Mouse (Mus musculus): ENCODE data around the gene Rims1. TPM values are rescaled to one million over a fixed set of nuclear protein-coding genes. Genes with fewer than 3 reads are reported as not detected.

Gene Rims1
- total RNA-seq, 4 experiments from 2014 or later, result 0.22 to 0.30 (median 0.22) TPM; not detected in 1

DNA sequence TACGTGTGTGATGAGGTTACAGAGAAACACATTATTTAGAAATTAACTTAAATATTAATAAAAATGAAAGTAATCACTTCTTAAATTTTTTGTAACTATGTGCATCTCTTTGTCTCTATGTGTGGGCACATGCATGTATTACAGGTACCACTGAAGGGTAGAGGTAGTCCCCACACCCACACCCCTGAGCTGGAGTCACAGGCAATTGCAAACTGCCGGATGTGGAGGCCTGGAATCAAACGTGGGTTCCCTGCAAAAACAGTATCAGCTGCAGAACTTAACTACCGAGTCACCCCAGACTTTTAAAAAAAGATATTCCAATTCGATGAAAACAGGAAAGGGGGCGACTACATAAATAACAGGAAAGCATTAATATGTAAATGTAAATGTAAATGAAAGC, 428.7 kb downstream of the Rims1 start:
- DNase-seq (ENCODE audit: low spot score), result no peak

DNA sequence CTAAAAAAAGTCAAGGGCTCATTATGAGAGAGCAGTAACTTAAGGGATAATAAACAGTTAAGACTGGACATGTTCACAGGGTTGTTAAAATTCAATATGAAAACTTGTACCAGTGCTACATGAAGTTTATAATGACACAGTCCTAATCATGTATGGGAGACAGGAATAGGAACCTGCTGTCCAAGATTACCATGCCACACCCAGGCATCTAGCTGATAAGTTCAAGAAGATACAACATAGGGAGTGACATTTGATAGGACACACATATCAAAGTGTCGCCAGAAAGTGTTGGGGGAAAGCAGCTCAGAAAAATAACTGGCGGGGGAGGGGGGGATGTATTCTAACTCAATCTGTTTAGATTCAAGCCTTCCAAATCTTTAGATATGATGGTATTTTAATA, 449.6 kb downstream of the Rims1 start:
- no peak for DNase-seq (ENCODE audit: low spot score)

DNA sequence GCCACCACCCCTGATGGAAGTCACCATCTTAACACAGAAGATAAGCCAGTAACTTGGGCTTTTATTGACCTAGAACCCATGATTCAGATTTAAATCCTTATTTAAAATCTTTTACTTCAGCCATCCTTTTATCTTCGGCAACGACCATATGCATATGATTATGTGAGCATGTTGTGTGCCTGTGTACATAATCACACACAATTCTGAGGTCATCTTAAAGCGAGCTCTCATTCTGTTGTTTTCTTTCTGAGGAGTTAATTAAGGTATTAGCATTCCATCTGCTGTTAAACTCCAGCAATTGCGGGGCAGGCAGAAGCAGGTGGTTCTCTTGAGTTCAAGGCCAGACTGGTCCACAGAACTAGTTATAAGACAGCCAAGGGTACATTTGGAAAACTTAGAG, 452.1 kb downstream of the Rims1 start:
- no peak for DNase-seq (ENCODE audit: low spot score)

DNA sequence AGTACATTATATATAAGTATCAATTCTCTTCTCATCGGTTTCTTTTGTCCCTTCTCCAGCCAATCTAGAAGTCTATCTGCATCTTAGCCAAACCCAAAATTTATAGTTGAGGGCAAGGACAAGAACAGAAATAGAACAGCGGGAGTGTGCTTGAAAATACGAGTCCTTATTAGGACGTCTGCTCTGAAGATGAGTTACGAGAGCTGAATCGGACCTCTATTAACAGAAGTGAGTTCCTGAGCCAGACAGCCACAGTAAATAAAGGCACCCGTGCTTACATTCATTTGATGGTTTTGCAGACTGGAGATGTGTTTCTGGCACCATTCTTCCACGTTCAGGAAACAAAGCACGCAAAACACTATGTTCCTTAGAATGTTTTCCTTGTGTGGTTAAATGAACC, 466.9 kb downstream of the Rims1 start:
- no peak for DNase-seq (ENCODE audit: low spot score)

DNA sequence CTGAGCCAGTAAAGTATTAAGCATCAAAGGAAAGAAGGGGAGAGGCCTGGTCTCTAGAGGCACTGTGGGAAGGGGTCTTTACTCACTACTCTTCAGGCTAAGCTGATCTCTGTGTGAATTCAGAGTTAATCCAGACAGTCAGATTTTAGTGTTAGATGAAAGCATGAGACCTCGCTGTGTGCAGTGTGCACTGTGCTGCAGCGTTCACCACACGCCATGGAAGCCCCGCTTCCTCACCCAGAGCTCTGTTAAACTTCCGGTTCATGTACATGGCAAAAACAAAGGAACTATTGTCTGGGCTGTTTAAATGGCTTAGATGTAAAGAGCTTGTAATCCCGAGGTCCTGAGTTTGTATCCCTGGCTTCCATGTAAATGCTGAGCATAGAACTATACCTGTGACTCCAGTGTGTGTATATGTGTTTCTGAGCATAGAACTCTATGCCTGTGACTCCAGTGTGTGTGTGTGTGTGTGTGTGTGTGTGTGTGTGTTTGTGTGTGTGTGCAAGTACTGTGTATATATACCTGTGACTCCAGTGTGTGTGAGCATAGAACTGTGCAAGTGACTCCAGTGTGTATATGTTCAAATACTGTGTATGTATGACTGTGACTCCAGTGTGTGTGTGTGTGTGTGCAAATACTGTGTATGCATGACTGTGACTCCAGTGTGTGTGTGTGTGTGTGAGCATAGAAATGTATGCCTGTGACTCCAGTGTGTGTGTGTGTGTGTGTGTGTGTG, 484.7 kb downstream of the Rims1 start:
- DNase-seq (ENCODE audit: low spot score), result no peak

DNA sequence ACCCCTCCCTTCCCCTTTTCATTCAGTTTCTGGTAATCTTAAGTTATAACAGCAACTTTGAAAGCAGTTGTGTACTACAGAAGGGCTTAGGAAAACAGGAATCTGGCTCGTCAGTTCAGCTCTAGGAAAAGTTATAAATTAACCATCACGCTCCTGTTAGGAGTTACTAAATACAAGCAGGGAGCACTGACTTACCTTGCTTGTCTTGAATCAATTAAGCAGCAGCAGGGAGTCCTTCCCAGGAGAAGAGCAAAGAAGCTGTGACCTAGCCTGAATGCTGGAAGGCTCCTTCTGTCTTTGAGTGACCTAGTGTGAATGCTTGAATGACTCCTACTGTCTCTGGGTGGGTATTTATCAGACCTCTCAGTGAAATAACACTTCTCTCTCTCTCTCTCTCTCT, 490.3 kb downstream of the Rims1 start:
- no peak for DNase-seq (ENCODE audit: low spot score)

DNA sequence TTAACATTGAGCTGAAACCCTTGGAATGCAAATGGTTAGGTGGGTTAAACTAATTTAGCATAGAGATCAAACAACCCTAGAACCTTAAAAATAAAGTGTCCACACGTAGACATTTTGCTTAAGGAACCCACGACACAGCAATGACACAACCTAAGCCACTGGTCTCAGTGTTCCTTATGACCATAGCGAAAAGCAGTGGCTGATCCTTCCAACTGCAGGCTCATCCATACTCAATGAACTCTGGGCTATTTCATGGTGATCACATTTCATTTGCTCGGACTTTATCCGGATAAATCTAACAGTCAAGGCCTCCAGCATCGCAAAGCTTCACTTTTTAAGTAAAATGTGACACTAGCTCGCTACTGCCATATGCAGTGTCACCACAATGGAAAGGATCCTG, 494.3 kb downstream of the Rims1 start:
- DNase-seq (ENCODE audit: low spot score), result no peak

DNA sequence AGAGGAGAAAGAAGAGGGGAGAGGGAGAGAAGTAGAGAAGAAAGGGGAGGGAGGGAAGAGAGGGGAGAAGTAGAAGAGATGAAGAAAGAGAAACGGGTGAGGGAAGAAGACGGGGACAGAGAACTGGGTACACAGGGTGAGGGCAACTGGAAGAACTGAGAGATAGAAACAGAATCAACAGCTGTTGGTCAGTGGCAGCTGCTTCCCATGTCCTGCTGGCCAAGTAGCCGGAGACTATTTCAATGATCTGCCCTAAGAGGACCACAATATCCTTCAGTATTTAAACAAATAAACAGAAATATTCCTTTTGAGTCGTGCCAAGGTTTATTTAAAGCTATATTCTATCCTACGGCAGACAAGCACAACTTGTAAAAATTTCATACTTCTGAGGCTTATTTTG, 499.3 kb downstream of the Rims1 start:
- no peak for DNase-seq (ENCODE audit: low spot score)

DNA sequence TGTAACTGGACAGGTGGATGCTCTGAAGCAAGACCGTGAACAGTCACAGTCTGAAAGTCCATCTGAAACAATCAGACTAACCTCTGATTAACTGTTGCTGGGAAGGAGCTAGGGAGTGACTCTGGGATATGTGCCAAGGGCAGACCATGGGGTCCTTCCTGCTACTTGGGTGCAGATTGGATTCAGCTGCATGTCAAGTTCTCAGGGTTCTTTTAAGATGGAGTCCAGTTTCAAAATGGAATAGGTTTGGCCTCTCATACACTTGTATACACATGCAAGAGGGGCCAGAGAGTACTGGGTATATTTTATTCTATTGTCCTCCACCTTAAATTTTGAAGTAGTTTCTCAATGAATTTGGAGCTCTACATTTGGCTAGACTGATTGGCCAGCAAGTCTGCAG, 499.9 kb downstream of the Rims1 start:
- DNase-seq (ENCODE audit: low spot score), result no peak

DNA sequence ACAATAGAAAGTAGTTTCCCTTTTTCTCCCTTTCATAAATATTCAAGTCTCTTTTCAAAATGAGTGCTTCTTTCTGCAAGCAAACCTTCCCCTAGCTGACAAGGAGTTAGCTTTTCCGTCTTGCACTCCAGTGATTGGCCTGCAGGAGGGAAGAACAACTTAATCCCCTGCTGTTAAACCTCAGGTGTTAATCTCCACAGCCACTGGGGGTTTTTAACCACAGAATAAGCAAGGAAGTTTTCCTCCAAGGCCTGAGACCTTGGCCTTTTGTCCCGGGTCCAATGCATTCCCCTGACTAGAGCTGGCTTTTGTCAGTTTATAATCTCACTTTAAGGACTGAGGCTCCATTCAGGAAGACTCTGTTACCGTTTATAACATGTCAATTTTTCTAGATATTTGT, 511.8 kb downstream of the Rims1 start:
- DNase-seq (ENCODE audit: low spot score), result no peak

DNA sequence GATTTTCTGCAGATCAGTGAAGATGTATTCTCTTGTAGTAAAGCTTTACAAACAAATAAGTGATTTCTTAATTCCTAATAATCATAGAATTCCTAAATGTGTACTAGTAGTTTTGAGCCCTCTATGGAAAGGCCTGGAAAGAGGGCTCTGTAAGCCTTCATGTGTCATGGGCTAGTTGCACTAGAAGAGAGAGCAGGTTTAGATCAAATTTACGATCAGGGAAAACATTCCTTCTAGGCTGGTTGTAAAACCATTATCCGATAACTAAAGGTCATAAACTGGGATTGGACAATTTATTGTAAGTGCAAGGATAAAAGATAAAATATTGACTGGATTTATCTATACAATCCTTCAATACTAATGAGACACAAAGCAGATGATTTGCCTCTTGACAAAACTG, 512.5 kb downstream of the Rims1 start:
- DNase-seq (ENCODE audit: low spot score), result no peak

DNA sequence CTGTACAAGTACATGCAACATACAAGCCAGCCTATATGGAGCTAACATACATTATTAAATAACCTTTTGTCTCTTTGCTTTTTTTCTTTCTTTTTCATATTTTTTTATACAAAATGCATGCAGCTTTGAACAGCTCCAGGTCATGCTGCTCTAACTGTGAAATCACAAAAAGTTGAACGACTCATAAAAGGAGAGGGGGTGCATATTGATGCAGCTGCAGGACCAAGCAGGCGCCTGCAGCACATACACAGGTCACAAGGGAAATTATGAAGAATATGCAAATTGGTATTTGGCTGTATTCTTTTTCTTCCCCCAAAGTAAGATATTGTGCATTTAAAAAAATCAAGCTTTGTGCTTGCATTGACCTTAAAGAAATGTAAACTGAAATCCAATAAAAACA, 519.0 kb downstream of the Rims1 start:
- DNase-seq (ENCODE audit: low spot score), result no peak

DNA sequence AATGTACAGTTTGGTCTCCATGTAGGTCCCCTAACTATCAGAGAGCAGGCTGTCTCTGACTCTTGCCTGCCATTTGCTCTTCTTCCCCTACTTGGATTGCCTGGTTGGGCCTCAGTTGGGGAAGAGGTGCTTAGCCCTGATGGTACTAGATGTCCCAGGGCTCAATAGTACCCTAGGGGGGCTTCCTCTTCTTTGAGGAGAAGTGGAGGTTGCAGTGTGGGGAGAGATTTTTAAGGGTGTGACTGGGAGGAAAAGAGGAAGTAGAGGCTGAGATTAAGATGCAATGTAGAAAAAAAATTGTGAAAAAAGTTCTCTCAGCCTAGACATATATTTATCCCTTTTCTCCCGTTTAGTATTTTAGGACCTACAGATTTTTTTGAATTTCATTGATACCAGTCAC, 525.8 kb downstream of the Rims1 start:
- DNase-seq (ENCODE audit: low spot score), result no peak

DNA sequence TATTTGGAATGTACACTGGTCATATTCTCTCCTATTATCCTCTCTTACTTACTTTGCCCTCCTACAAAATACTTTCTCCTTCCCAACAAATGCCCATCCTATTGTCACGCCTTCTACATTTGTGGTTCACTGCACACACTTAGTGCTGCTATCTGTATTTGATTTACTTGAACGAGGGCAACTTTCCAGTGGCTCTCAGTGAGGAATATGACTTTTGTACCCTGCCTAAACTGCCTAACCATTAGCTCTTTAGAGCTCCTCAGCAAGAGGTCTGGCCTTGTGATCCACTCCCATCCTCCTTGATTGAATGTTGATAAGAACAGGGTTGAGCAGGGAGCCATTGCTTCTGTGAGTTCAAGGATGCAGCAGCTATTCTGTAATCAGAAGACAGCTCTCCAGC, 531.7 kb downstream of the Rims1 start:
- DNase-seq (ENCODE audit: low spot score), result no peak

DNA sequence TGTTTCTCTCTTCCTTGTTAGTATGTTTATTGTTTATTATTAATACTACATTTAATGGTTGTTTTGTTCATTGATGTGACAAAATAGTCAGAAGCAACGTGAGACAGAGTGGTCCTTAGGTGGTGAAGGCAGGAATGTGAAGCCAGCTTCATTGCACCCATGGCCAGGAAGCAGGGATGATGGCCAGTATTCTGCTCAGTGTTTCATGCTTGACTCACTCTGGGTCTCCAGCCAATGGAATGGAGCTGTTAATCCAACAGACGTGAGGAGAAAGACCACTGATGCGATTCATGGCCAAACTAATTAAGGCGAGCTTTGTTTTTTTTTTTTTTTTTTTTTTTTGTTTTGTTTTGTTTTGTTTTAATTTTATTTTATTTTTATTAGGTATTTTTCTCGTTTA, 535.7 kb downstream of the Rims1 start:
- DNase-seq (ENCODE audit: low spot score), result no peak

DNA sequence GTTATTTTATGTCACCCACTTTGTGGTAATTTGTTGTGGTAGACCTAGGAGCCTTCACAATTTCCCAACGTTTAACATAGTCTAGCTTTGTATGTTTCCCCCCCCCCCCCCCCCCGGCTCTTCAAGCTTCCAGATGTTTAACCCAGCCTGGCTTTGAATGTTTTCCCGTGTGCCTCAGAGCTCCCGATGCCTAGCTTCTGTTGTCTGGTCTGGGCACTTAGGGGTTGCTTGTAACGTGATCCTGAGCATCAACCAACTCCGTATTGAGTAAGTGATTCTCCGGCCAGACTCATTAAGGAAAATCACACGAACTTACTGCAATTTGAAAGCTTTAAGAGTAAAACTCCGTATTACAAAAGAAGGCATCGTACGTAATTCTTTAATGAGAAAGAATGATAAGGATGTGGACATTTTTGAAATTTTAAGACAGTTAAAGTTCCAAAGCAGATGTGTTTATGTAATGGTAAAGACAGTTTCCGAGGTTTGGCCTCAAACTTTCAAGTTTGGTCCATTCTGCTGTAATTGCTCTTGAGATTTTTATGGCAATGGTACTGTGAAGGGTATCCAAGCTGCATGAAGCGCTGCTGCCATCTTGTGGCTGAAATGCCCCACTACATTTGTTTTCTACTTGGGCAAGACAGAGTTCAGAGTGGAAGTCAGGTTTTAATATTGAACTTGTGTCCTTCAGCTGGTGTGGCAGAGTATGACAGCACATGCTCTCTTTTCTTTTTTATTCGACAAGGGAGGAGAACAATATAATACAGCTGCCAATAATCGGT, 537.0 kb downstream of the Rims1 start:
- DNase-seq (ENCODE audit: low spot score), result peak; percentile 36

DNA sequence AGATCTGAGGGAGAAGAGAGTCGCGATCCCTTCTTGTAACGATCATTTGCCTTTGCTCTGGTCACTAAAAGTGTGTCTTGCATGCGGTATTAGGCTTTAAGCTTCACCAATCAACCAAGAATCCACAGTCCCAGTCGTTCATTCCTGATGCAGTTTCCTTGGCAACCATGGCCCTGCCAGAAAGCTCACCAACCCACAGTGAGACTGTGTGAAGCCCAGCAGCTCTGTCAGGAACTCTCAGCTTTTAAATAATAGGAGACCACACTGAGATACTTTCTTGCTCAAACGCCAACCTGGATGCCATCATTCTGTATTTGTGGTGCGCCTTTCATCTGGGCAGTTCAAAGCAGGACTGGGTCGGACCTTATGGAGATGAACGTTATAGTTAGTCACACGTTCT, 539.3 kb downstream of the Rims1 start:
- no peak for DNase-seq (ENCODE audit: low spot score)

DNA sequence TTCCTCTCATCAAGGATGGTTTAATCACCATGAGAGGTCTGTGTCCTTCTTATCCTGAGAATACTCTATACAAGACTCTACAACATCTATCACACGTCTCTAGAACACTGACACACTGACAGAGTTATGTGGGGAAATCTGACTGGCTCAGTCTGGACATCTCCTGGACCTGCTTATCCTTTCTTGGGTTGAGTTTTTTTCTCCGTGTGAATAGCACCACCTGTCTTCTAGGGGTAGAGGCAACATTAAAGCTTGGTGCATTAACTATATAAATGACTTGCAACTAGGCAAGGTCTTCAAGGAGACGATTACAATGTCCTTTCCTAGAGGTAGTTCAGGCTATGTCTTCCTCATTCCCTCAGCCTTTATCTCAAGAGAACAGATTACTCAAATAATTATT, 540.3 kb downstream of the Rims1 start:
- DNase-seq (ENCODE audit: low spot score), result no peak

DNA sequence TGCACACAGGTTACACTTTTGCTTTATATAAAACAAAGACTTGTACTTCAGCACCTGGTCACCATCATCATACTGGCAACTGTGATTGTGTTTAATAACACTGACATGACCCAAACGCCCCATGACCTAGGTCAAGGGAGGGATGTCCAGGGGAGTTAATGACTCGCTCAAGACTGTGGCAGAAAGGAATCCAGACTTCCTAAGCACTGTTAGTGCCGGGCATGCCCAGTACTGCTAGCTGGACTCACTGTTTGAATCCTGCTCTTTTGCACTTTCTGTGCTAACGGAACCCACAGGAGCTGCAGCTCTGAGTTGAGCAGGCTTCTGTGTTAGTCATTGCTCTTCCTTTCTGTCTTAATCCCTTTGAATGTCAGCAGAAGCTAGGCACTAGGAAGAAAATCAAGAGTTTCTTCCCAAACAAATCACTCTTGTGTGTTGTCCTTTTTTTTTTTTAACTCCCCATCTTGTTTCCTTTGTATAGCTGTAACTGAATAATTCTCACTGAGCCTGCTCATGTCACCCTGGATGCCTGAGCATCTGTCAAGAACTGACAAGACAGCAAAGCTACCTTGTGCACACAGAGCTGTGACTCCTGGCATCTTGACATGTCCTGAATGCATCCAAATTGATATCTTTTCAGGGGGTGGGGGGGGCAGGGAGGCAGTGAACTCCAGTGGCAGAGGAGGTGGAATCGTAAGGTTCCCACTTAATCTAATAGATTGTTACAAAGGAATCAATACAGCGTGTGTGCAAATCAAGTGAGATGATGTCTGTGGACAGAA, 543.4 kb downstream of the Rims1 start:
- no peak for DNase-seq (ENCODE audit: low spot score)

DNA sequence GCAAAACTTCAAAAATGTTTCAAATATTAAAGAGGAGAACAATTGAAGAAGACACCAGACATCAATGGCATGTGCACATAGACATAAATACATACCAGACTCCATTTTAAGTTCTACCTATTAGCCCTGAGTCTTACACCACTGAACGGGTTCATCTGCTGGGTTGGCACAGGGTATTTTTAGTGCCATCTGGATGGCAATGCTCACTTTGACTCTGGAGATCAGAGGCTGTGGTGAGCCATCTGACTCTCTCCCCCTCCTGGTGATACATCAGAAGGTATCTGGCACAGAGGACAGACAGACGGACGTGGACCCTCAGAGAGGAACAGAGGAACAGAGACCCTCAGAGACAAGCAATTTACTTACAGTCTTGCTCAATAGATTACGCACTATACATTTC, 544.1 kb downstream of the Rims1 start:
- no peak for DNase-seq (ENCODE audit: low spot score)

DNA sequence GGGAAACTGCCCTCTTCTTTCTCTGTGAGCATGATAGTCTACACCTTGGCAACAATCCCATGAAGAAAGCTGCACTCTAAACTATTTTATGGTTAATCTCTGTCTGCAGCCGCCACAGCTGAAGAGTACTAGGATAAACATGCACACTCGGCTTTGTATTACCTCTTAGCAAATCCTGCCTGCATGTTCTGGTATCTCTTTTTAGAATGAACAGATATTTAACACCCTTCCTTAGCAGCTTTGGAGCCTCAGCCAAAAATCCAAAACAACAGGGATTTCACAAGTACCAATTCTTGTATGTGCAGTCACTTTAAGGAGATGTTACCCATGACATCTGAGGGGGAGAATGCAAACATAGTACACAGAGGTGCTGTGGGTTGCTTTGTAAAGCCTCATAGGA, 545.5 kb downstream of the Rims1 start:
- no peak for DNase-seq (ENCODE audit: low spot score)

DNA sequence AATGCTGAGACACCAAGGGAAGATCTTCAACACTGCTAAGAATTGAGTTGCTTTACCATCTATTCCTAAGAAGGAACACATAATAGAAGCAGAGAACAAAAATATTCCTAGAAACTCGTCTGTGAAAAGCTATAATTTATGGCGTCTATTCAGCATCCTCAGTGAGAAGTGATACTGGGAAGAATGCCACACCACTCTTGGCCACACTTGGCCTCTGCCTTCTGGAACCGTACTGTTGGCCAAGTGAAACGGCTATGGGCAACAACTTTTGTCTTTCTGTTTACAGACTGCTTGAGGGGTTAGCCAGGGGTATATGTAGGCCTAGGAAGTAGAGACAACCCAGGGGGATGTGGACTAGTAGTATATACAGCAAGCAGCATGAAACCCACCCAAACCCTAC, 547.4 kb downstream of the Rims1 start:
- DNase-seq (ENCODE audit: low spot score), result no peak

DNA sequence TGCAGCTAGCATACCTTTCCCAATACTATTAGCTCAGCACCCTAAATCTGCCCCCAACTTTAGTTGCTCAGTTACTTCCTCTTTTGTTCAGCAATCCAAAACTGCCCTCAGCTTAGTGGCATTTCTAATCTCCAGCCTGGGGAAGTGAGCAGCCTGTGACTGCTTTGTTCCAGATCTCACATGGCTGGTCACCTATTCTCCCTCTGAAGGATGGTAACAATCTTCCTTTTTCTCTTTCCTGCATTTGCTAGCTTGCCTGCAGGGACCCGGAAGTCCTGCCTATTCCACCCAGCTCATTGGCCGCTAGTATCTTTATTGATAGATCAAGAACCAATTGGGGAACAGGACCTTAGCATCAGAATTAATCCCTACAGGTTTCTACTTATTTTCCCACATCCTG, 551.5 kb downstream of the Rims1 start:
- DNase-seq (ENCODE audit: low spot score), result no peak

Measured in heart, adult 8-10 months (tissue).